Mouse (Mus musculus) heart, adult 8-10 months (tissue): ENCODE results near the gene Poc1b. TPM values are rescaled to one million over a fixed set of nuclear protein-coding genes. Genes with fewer than 3 reads are reported as not detected.

Experiments
- DNase-seq: peaks from one replicate; pipeline ENCODE4 v3.0.0; 2022; ENCODE audit warnings: low spot score
- total RNA-seq, 4 experiments: library from RNA; stranded (reverse); gene quantifications; 2 replicates each; pipeline ENCODE4 v1.2.4; 2022

Gene Poc1b
- 1 to 10 TPM; 5.8 to 8.1 (median 7.2) TPM for total RNA-seq

DNA sequence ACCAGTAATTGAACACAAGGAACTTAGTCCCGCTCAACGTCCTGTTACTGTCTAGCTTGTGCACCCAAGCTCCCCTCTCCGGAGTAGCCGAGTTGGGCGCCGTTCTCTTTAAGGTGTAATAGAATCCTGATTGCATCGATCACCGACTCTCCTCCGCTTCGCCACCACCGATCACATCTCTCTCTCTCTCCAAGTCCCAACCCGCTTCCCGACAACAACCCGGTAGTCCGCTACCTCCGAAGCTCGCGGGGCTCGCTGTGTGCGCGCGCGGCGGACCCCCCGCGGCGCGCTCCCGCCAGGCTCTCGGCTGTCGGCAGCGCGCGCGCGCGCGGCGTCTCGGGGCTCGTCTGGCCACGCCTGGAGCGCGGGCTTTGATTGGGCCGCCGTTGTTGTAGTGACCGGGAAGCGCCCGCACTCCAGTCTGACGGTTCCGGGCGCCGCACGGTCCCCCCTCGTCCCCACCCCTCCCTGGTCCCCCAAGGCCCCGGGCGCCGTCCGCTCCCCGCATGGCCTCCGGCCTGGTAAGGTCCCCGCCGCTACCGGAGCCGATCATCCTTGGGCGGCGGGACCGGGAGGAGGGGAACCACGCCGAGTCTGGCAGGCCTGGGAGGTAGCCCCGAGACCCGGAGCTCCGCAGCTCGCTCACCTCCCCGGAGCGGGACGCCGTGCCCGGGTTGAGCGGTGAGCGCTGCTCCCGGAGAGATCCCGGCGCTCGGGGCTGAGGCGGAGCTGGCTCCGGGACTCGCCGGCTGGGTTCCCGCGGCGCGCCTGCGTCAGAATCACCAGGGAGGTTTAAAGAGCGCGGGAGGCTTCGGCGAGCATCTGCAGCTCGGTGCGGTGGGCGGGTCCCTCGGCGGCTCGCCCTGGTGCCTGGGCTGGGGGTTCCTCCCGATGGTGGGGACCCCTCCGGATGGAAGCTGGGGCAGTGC is at the start of gene Poc1b:
Poc1b (plus strand) TSS at position 334 of the 929 bp plus-strand sequence.
- peak; percentile 81 for DNase-seq

DNA sequence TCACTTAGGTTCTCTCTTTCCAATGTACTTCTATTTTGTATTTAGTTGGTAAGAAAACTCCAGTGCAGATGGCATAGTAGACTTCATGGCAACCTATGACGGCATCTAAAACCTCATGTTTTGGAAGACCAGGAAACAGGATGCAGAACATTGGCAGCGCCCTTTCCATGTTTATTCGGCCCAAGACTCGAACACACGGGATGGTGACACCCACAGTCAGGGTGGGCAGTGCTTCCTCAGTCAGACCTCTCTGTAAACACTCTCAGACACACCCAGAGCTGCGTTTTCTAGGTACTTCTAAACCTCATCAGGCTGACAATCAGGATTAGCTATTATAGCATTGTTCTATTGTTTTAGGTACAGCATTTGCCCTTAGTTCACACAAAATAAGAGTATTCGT is 46.2 kb upstream of the Poc1b start:
- DNase-seq, result no peak

DNA sequence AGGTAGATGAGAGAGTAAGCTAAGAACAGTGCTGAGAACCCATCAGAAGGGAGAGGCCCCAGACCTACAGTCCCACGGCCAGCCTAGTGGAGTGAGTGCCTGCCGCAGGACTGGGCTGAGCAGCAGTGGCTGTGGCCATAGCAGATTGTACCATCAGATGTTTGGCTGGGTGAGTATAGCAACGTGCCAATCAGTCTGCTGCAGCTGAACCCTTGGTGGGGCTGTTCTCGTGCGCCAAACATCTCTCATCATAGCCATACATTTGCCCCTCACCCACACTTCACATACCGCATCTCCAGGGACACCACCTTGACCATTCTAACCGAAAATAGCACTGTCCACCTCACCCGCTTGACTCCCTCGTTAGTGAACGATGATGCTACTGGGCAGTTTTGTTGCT is 45.4 kb upstream of the Poc1b start:
- DNase-seq, result no peak

DNA sequence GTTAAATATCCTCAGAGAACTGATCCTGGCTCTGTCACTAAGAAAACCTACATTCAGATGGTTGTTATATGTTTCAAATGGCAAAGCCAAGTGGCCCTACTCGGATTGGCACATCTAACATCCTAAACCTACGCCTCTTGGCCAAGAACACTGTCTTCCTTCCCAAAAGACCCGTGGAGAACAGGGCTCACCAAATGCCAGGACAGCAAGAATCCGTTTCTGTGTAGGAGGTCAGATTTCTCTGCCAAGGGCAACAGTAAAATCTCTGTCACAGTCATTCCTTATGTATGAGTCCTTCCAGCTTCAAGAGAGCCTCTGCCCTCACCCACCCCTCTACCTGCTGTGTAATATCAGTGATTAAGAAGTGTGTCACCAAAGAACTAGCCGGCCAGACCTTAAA is 44.3 kb upstream of the Poc1b start:
- no peak for DNase-seq

DNA sequence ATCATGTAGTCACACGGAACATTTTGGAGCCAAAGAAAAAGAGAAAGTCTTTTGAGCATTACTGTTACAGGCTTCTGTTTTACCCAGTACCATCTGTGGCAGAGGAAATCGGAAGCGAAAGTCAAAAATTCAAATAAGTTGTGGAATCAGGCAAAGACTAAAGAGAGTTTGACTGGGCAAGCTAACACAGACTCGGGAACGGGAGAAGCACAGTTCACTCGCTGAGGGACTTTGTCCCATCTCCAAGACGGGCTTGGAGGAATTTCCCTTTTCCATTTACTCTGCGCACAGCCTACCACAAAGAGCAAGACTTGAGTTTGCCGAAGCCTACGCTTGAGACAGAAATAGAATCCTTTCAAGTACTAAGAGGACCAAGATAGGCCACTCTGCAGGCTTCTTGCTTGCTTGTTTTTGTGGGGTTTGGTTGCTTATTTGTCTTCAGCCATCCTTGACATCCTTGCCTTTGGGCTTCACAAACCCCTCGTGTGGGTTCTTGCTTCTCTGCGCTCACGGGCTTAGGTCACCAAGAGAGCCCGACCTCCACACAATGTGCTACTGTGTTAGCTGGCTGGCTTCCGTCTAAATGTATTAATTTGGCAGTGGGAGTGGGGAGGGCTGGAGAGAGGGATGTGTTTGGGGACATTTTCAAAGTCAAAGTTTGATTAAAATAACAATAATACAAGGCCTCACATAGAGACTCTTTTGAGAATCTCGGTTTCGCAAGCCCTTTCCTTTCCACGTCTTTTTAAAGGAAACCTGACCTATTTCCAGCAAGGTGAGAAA is 30.5 kb upstream of the Poc1b start:
- DNase-seq, result no peak

DNA sequence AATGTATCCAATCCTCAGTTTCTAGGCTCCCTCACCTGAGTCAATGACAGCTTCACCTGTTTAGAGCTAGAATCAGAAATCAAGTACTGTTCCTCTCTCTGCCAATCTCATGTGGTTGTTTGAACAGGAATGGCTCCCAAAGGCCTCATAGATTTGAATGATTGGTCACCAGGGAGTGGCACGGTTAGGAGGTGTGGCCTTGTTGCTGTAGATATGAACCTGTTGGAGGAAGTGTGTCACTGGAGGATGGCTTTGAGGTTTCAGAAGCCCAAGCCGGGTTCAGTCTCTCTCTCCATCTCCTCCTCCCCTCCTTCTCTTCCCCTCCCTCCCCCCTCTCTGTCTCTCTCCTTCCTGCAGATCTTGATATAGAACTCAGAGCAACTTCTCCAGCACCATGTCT is 28.2 kb upstream of the Poc1b start:
- DNase-seq, result no peak

DNA sequence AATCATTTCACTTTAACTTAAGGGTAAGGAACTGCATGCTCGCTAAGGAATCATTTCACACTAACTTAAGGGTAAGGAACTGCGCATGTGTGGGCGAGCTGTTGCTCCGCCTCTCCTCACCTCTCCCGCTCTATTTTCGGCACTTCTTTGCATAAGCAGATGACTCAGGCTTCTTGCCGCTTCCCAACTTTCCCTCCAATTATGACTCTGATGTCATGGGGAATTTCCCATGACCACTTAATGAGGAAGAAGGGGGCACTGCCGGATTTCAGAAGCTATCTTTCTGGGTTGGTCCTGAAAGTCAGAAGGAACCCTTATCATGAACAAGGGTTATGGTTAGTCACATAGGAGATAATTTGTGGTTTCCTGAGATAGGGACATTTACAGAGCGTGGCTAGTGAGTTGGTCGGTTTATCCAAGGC is 25.3 kb upstream of the Poc1b start:
- no peak for DNase-seq

DNA sequence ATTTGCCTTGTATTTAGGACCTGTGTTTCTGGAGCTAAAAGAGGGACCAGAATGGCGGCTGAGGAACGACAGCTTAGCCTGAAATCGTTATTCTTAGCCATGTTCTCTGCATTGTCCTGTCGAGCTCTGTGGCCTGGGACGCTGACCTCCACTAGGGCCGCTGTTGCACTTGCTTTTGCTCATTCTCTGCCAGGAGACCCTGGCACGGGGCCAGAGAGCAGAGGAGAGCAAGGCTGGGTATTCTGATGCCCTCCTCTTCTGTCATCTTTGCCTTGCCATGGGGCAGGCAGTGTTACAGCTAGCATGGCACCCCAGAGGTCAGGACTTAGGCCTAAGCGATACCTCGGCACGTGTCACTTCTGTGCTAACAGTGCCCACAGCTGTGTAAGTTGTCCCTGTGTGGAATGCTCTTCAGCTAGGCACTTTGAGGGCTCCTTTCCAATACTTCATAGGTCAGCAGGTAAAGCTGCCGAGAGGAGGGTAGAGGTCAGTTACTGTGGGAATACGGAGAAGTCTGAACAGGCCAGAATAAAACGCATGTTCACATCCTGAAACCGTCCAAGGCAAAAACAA is 23.3 kb upstream of the Poc1b start:
- no peak for DNase-seq

DNA sequence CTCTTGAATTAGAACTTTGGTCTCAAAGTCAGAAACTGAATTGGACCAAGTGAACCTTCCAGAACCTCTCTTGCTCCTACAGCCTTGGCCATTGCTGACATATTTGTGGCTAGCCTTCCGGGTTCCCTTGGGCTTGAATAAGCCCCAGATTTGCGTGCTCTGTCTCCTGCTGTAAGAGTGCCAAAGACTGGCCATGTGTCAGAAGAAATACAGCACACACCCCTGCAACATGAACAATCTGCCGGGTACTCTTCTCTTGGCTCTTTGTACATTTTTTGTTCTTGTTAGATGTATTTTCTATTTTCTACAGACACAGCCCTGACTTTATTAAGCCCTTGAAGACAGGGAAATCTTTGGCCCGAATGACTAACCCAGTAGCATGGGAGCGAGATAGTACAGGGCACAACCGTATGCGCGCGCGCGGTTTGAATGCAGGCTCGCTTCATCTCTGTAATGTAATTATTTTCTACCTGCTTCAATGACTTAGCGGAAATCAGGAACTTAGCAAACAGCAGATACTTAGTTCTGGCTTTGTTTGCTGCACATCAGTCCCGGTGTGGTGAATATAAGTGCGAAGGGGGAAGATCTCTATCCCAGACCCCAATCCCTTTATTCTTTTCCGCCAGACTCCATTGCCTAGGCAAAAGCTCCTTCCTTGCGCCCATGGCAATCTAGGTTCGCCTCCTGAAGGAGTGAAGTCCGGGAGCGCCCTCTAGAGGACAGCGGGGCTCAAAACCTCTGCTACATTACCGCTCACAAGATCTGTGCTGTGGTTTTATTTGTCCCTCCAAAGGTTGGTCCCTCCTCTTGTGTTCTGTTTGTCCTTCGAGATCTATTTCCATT is 22.2 kb upstream of the Poc1b start:
- DNase-seq, result peak; percentile 81

DNA sequence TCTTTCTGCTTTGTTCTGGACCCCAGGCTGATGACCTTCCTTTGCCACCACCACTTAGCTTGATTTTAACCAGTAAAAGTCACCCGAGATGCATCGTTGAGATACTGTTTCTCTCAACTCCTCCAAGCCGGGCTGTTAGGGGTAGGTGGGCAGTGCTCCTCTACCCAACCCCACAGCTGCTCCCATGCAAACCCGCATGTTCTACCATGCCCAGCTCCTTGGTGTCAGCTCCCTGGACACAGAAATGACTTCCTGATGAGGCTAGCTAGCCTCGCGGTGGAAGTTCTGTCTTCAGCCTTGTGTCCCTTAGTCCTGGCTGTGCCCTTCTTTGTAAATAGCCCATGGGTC is 21.6 kb upstream of the Poc1b start:
- no peak for DNase-seq

DNA sequence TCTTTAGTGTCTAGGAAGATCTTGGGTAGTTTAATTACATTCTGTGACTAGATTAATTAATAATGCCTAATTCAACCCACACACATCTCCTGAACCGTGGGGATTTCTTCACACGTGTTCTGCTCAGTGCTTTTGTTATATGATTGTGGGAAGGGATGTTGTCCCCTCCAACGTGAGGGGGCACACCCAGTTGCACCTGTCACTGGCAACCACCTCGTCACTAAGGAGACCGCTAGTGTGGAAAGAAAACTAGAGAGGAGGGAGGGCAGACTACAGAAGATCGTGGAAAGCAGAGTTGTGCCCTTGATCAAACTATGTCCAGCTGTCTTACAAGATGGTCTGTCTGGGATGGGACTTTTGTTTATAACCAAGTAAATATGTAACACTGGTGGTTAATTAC is 20.8 kb upstream of the Poc1b start:
- no peak for DNase-seq

DNA sequence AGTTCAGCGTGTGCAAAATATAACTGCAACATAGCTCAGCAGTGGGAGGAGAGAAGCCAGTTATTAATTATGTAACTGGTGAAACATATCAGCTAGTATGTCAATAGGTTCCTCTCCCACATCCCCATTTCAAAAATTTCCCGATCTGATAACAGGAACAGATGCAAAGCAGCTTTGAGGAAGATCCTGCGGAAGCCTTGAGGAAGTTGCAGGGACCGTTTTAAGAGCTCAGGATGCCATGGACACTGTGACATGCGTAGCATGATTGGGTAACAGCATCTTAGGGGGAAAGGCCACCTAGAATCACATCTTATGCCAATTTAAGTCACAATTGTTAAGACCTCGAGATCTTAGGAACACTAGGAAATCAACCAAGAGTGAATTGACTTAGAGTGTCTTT is 16.9 kb upstream of the Poc1b start:
- DNase-seq, result no peak

DNA sequence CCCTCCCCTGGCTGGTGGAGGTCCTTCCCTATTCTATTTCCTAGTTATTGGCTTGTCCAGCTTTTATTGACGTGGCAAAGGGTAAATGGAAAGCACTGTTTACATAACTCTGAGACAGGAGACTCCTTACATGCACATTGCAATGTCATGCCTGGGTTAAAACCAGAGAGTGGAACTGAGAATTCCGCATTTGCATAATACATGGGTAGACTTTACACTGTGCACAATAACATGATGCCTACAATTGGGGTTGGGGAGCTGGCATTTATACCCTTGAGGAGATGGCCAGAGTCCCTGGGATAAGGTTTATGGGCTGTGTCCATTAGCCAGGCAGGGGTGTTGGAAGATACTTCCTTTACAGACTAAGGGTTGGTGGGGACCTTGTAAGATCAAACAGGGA is 13.5 kb upstream of the Poc1b start:
- DNase-seq, result no peak

DNA sequence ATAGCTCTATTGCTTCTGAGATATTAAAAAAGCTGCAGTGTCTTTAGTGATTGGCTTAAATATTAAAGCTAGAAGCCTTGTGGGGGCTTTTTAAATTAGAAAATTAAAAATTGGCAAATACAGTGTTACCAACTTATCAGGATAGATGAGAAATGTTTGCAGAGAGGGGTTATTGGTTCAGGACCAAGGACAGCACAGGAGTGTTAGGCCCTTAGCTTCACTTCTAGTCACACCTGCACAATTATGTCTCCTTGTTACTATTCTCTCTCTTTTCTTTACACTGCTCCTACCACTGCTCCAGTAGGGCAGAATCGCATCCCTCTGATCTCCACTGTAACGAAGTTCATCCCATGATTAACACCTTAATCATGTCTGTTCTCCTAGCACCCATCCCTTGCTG is 11.7 kb upstream of the Poc1b start:
- DNase-seq, result no peak

DNA sequence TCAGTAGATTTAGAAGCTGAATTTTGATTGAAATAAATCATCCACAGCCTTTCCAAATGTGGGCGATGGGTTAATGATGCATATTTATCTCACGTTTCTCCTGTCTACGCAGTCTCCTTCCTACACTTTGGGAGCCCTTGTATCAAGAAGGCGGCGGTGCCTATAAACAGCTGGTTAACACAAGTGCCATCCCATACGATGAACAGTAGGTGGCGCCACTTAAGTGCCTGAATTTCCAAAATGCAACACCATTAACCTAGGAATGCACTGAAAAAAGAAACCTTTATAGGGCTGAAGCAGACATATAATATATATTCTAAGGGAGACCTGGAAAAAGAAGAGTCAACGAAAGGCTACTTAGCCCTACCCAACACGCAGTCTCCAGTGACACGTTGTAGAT is 9.5 kb upstream of the Poc1b start:
- DNase-seq, result peak; percentile 48

DNA sequence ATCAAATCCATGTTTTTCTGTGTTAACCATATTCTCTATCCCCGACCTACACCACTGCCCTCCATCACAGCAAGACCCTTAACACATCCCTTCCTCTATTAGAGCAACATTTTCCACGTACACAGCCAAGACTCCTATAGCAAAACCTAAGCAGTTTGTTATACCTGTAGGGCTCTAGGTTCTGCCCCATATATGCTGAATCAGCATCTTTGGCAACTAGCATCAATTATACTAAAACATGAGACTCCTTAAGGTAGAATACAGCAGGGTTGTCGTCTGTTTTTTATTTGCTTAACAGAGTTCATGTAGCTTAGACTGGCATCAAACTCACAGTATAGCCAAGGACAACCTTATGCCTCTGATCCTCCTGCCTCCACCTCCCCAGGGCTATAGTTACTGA is 1.3 kb upstream of the Poc1b start:
- no peak for DNase-seq

DNA sequence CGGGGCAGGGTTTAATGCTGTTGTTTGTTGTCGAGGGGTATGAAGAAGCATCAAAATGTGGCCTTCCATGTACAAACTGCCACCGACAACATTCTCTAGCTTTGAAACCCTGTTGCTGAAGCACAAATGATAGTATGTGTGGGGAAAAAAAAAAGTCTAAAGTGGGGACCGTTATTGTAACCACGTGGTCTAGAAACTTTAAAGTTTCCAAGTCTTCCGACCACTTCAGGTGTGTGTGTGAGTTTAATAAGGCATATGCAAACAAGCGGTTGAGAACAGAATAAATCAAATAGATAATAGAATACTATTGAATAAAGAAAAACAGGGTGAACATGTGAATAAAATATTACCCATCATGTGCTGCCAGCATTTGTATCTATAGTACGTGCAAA is 529 bp upstream of the Poc1b start:
- DNase-seq, result no peak

DNA sequence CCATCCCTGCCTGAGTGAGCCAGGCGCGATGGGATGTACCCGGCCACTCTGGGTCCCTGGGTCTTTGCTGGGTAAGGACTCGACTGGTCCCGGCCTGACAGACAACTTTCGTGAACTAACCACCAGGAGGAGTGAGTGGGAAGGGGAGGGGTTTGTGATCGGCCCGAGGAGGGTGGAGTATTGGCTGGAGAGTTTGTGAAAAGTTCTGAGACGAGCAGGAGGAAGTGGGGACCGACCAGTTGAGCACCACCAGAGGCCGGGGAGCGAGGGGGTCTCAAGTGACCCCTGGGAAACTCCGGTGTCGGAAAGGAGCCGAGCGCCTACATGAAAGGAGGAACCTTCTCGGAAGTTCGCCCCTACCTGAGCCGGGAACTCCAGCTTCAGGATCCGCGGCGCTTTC is 1.1 kb downstream of the Poc1b start, which contains the start of gene Galnt4:
Galnt4 (plus strand) TSS at position 196 of the 400 bp plus-strand sequence.
- DNase-seq, result peak; percentile 89

DNA sequence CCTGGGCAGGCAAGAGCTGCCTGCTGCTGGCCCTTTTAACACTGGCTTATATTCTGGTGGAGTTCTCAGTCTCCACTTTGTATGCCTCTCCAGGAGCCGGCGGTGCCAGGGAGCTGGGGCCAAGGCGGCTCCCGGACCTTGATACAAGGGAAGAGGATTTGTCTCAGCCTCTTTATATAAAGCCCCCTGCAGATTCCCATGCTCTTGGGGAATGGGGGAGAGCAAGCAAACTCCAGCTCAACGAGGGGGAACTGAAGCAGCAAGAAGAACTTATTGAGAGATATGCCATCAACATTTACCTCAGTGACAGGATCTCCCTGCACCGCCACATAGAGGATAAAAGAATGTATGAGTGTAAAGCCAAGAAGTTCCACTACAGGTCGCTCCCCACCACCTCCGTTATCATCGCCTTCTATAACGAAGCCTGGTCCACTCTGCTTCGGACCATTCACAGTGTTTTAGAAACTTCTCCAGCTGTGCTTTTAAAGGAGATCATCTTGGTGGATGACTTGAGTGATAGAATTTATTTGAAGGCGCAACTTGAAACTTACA is 1.7 kb downstream of the Poc1b start:
- DNase-seq, result no peak

DNA sequence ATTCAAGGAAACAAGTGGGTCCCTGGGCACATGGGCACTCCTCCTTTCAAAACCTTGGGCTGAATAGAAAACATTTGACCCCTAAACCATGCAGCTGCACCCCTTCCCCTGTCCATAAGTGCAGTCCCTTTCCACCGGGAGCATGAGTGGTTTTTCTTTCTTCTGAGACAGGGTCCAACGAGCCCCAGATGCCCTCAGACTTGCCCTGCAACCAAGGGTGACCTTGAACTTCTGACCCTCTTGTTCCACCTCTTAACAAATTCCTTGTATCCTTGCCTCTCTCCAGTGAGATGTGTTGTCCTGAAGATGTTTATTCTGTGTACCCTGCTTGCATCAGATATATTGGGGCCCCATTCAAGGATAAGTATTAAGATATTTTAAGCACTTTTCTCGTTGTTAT is 6.7 kb downstream of the Poc1b start:
- no peak for DNase-seq

DNA sequence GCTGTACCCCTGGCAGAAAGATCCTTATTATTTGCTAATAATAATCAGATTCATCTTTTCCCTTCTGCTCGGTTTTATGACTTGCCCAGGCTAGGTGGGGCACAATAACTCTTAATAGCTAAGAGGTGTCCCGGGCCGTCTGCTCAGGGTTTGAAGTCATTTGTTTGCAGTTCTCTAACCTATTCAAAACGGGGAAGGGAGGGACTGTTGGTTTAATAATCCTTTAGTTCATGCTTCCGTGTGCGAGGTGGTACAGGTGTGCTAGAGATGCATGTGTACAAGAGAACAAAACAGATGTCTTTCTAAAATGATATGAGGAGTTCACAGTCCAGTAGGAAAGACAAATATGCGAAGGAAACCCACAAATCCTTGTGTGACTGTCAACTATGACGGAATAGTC is 7.5 kb downstream of the Poc1b start:
- DNase-seq, result no peak
